Mouse (Mus musculus) C2C12 (cell line): ENCODE results near the gene Fam171a2.

Experiments
- CEBPB ChIP-seq: IDR thresholded peaks from one replicate; pipeline ENCODE4 v1.6.1; 2011; ENCODE audit warnings: low read depth, mild to moderate bottlenecking, control low read depth, moderate library complexity
- CTCF ChIP-seq: IDR thresholded peaks from one replicate; pipeline ENCODE4 v1.5.1; 2011; ENCODE audit not compliant: control insufficient read depth, insufficient read depth, insufficient read length
- MAX ChIP-seq: IDR thresholded peaks from one replicate; pipeline ENCODE4 v1.6.1; 2011; ENCODE audit warnings: mild to moderate bottlenecking, control low read depth
- MYOD1 ChIP-seq: IDR thresholded peaks from one replicate; pipeline ENCODE4 v1.6.1; 2011; ENCODE audit warnings: low read depth; ENCODE audit not compliant: control insufficient read depth, insufficient read length
- MYOG ChIP-seq: IDR thresholded peaks from one replicate; pipeline ENCODE4 v1.6.1; 2011; ENCODE audit not compliant: control insufficient read depth, insufficient read length; ENCODE audit errors: extremely low read depth

DNA sequence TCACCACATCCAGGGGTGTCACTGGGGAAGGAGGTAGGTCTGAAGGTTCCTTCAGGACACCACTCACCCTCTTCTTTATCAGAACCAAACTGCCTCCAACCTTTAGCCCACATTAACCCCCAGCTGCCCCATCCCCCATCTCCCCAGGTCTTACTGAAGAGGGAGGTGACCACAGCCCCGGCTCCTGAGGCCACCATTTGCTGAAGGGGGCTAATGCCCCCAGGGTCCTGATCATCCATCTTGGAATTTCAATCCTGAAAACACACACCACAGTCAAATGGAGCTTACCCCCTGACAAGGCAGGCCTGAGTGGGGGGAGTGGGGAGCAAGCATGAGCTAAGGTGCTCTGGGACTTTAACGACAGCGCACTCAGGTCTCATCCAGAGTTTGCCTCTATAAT, 41.1 kb downstream of the Fam171a2 start:
- TF ChIP-seq CTCF: no peak
- TF ChIP-seq MAX: no peak
- TF ChIP-seq CEBPB: no peak
- no peak for TF ChIP-seq MYOD1
- no peak for TF ChIP-seq MYOG
